Mouse (Mus musculus): ENCODE data around the gene Prrt4. TPM values are rescaled to one million over a fixed set of nuclear protein-coding genes. Genes with fewer than 3 reads are reported as not detected.

The Prrt4 gene
- polyA plus RNA-seq, 1 experiment from 2014 or later = 2.0 TPM

- WGBS = 95% methylated on average over 10 of the region's 10 CpGs
- DNase-seq (ENCODE audit: low spot score) = peak; percentile 19
- H3K27ac ChIP-seq = no peak overlapping the region
- peaks cover 58% of the 10 kb centered on the region for H3K36me3 ChIP-seq
- H3K4me1 ChIP-seq = peaks cover 10% of the 10 kb centered on the region
- H3K9me3 ChIP-seq (replicated peaks) = no peaks in the 10 kb centered on the region
- H3K27me3 ChIP-seq (ENCODE audit: low read depth, poor library complexity, severe bottlenecking) = no peaks in the 10 kb centered on the region
- H3K4me3 ChIP-seq = no peak overlapping the region
Observed at GRCm38 (mm10) chr6:29206006-29206405, 26.6 kb upstream of the Prrt4 start.

- Histone ChIP-seq H3K27ac (no peak overlapping the region), H3K36me3 (peaks cover 64% of the 10 kb centered on the region), H3K9me3 (replicated peaks) (no peaks in the 10 kb centered on the region), H3K4me3 (no peak overlapping the region), H3K27me3 (ENCODE audit: low read depth, poor library complexity, severe bottlenecking) (no peaks in the 10 kb centered on the region), H3K4me1 (peaks cover 2% of the 10 kb centered on the region)
- 62% methylated on average over 15 of the region's 15 CpGs for WGBS
- peak; percentile 72 for DNase-seq (ENCODE audit: low spot score)
Observed at GRCm38 (mm10) chr6:29204932-29205614, 25.7 kb upstream of the Prrt4 start.

- WGBS = 93% methylated on average over 6 of the region's 6 CpGs
- H3K36me3 ChIP-seq = peaks cover 64% of the 10 kb centered on the region
- H3K4me3 ChIP-seq = no peak overlapping the region
- H3K27me3 ChIP-seq (ENCODE audit: low read depth, poor library complexity, severe bottlenecking) = peaks cover 7% of the 10 kb centered on the region; the same call in 1 of the 2 replicates
- H3K9me3 ChIP-seq (replicated peaks) = no peaks in the 10 kb centered on the region
- DNase-seq (ENCODE audit: low spot score) = peak; percentile 23
- H3K4me1 ChIP-seq = 0 out of 2 replicates have a peak, but pooled peaks cover under 1% of the 10 kb centered on the region
- no peak overlapping the region for H3K27ac ChIP-seq
Observed at GRCm38 (mm10) chr6:29203861-29204585, 24.6 kb upstream of the Prrt4 start.

- no peak overlapping the region for H3K4me3 ChIP-seq
- 89% methylated on average over 13 of the region's 13 CpGs for WGBS
- peaks cover 64% of the 10 kb centered on the region for H3K36me3 ChIP-seq
Observed at GRCm38 (mm10) chr6:29203096-29203495, 23.7 kb upstream of the Prrt4 start.

GRCm38 (mm10) chr6:29201988-29202387 lies 22.6 kb upstream of the Prrt4 start:
- Histone ChIP-seq H3K27me3 (ENCODE audit: low read depth, poor library complexity, severe bottlenecking) (peaks cover 23% of the 10 kb centered on the region; the same call in 1 of the 2 replicates), H3K4me3 (no peak overlapping the region), H3K27ac (no peak overlapping the region), H3K36me3 (peaks cover 62% of the 10 kb centered on the region), H3K4me1 (peaks cover 9% of the 10 kb centered on the region), H3K9me3 (replicated peaks) (no peaks in the 10 kb centered on the region)
- peak; percentile 25 for DNase-seq (ENCODE audit: low spot score)
- WGBS = 90% methylated on average over 8 of the region's 8 CpGs

More at GRCm38 (mm10) chr6:29203096-29203495, 23.7 kb upstream of the Prrt4 start:
- DNase-seq (ENCODE audit: low spot score) = peak; percentile 26
- Histone ChIP-seq H3K27ac (no peak overlapping the region), H3K4me1 (peaks cover 9% of the 10 kb centered on the region), H3K9me3 (replicated peaks) (no peaks in the 10 kb centered on the region), H3K27me3 (ENCODE audit: low read depth, poor library complexity, severe bottlenecking) (peaks cover 12% of the 10 kb centered on the region; the same call in 1 of the 2 replicates)

DNA sequence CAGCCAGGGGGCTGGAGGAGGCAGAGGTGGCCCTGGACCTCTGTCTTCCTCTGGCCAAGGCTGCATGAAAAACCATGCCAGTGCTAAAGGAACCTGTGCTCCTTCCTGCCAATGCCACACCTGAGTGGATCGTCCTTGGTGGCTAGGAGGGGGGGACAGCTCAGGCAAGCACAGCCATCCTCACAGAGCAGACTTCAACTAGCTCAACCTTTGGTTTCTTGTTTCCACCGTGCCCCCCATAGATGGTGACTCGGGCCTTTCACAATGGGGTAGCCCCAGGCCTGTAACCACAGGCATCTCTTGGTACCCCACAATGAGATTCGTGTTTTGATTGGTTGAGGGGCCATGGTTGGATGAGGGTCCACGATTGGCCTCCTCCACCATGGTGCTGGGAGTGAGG lies 22.0 kb upstream of the Prrt4 start:
- Histone ChIP-seq H3K27me3 (ENCODE audit: low read depth, poor library complexity, severe bottlenecking) (peaks cover 27% of the 10 kb centered on the region; the same call in 1 of the 2 replicates), H3K4me1 (peaks cover 9% of the 10 kb centered on the region), H3K4me3 (no peak overlapping the region), H3K36me3 (peaks cover 55% of the 10 kb centered on the region), H3K27ac (peak overlapping the region; percentile 51), H3K9me3 (replicated peaks) (no peaks in the 10 kb centered on the region)
- DNase-seq (ENCODE audit: low spot score) = peak; percentile 12
- 88% methylated on average over 5 of the region's 5 CpGs for WGBS

DNA sequence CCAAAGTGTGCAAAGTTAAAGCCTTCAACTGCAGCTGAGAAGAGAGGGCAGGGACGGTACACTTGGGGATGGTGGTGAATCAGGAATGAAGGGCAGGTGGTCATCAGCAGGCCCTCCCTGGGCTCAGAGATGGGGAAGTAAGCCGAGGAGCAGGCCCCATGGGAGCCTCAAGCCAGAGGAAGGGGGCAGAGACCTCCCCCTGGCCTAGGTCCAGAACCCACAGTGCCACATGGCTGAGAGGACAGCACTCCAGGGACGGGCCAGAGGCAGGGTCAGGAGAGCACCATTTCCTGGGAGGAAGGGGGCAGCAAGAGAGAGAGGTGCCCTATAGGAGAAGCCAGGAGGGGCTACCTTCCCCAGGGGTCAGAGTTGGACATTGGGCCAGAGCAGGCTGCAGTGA lies 21.1 kb upstream of the Prrt4 start:
- peak; percentile 29 for DNase-seq (ENCODE audit: low spot score)
- H3K4me1 ChIP-seq = peaks cover 17% of the 10 kb centered on the region
- peaks cover 27% of the 10 kb centered on the region; the same call in 1 of the 2 replicates for H3K27me3 ChIP-seq (ENCODE audit: low read depth, poor library complexity, severe bottlenecking)
- H3K9me3 ChIP-seq (replicated peaks) = no peaks in the 10 kb centered on the region
- H3K36me3 ChIP-seq = peaks cover 48% of the 10 kb centered on the region
- 72% methylated on average over 3 of the region's 3 CpGs for WGBS
- no peak overlapping the region for H3K4me3 ChIP-seq
- H3K27ac ChIP-seq = no peak overlapping the region

- DNase-seq (ENCODE audit: low spot score) = no peak
- Histone ChIP-seq H3K4me1 (peaks cover 28% of the 10 kb centered on the region), H3K9me3 (replicated peaks) (no peaks in the 10 kb centered on the region), H3K27me3 (ENCODE audit: low read depth, poor library complexity, severe bottlenecking) (peaks cover 27% of the 10 kb centered on the region; the same call in 1 of the 2 replicates), H3K36me3 (peaks cover 40% of the 10 kb centered on the region), H3K27ac (peak overlapping the region; percentile 39; the same call in 1 of the 2 replicates), H3K4me3 (peak overlapping the region; percentile 44)
- 46% methylated on average over 8 of the region's 8 CpGs for WGBS
Observed at GRCm38 (mm10) chr6:29199223-29199855, 20.0 kb upstream of the Prrt4 start.

- peak overlapping the region; percentile 44 for H3K4me3 ChIP-seq
- peaks cover 27% of the 10 kb centered on the region; the same call in 1 of the 2 replicates for H3K27me3 ChIP-seq (ENCODE audit: low read depth, poor library complexity, severe bottlenecking)
- no peaks in the 10 kb centered on the region for H3K9me3 ChIP-seq (replicated peaks)
- H3K4me1 ChIP-seq = peaks cover 36% of the 10 kb centered on the region
- whole genome bisulfite sequencing = 16% methylated on average over 25 of the region's 25 CpGs
- peaks cover 32% of the 10 kb centered on the region for H3K36me3 ChIP-seq
- DNase-seq (ENCODE audit: low spot score) = peak; percentile 93
- H3K27ac ChIP-seq = peak overlapping the region; percentile 39; the same call in 1 of the 2 replicates
Observed at GRCm38 (mm10) chr6:29198309-29199222, 19.2 kb upstream of the Prrt4 start.

DNA sequence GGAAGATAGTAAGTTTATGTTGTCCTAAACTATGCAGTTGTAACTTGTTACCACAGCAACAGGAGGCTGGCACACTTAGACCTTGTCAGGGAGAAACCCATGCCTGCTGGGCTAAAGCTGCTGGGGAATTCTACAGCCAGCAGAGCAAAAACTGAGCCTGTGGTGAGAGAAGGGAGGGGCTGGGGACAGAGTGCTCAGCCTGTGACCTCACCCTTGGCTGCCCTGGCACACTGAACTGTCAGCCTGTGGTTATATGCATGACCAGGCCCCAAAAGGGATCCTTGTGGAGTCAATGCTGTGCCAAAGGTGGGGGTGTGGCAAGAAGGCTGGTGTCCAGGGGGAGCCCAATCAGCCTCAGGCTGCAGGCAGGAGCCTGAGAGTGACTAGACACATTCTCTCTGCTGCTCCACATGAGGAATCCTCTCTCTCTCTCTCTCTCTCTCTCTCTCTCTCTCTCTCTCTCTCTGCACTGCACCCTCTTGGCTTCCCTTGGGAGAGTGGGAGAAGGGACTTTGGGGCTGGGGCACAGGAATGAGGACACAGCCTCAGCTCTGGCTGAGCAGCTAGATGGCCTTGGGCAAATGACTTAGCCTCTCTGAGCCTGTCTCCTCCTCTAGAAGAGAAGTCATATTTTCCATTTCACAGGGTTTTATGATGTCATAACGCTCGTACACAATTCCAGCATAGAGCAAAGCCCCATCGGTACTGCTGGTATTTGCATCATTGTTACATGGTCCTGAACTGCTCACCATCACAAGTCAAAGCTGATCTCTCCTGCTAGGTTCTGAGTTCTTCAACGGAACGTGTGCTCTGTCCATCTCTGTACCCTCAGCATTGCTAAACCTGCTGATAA lies 16.7 kb upstream of the Prrt4 start:
- Histone ChIP-seq H3K27me3 (ENCODE audit: low read depth, poor library complexity, severe bottlenecking) (peaks cover 27% of the 10 kb centered on the region; the same call in 1 of the 2 replicates), H3K4me1 (peaks cover 39% of the 10 kb centered on the region), H3K27ac (peak overlapping the region; percentile 53; the same call in 1 of the 2 replicates), H3K9me3 (replicated peaks) (no peaks in the 10 kb centered on the region), H3K36me3 (peaks cover 7% of the 10 kb centered on the region), H3K4me3 (no peak overlapping the region)
- 88% methylated on average over 5 of the region's 5 CpGs for WGBS
- DNase-seq (ENCODE audit: low spot score) = peak; percentile 28

GRCm38 (mm10) chr6:29195146-29195545 lies 15.8 kb upstream of the Prrt4 start:
- 72% methylated on average over 5 of the region's 5 CpGs for WGBS
- peak; percentile 30 for DNase-seq (ENCODE audit: low spot score)
- peaks cover 39% of the 10 kb centered on the region for H3K4me1 ChIP-seq
- H3K36me3 ChIP-seq = no peaks in the 10 kb centered on the region
- H3K9me3 ChIP-seq (replicated peaks) = no peaks in the 10 kb centered on the region
- peaks cover 27% of the 10 kb centered on the region; the same call in 1 of the 2 replicates for H3K27me3 ChIP-seq (ENCODE audit: low read depth, poor library complexity, severe bottlenecking)
- peak overlapping the region; percentile 38 for H3K27ac ChIP-seq
- no peak overlapping the region for H3K4me3 ChIP-seq

All from limb, embryonic 10.5 days (tissue).